Mouse (Mus musculus): Measurements from ENCODE around the gene Unc13a.

- TF ChIP-seq CTCF (IDR thresholded peaks at IDR 0.05; ENCODE audit: control insufficient read depth, insufficient read depth, low read length) (no peak), POLR2A (IDR thresholded peaks at IDR 0.05; ENCODE audit: borderline replicate concordance, control insufficient read depth, low read depth, low read length) (no peak)
These were observed 11.3 kb upstream of the Unc13a start for GRCm38 (mm10) chr8:71682832-71683231.
